Mouse (Mus musculus): Measurements from ENCODE around the gene Zfp91.

Zfp91 gene

DNA sequence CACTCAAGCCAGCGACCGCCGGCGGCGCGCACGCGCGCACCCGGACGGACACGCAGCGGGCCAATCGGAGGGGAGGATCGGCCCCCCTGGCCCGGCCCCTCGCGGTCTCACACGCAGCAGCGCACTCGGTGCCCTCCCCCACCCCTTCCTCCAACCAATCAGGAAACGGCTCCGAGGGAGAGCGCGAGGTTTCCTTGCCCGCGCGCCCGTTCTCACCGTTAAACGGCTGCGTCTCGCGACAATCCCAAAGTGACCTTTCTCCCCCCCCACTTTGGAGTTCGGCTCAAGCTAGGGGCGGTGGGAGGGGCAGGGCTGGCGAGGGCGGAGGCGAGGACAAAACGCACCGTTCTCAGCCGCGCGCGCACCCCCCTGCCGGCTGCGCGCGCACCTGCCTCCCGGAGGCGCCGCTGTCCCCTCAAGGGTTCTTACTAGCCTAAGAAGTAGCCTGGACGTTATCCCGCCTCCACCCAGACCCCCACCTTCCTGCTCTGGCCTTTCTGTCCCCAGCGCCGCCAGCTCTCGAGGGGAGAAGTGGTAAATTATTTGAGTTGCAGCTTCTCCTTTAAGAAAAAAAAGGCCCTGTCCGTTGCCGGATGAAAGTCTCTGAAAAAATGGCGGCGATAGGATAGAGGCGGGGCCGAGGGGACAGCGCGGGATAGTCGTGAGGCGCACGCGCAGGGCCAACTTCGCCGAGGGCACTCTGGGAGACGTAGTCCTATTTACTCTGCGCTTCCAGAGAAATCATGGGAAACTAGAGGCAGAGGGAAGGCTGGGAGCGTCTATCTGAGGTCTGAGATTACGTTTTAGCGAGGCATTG is at the start of gene Zfp91, which contains the start of gene Lpxn:
Gene Zfp91, minus strand, starts transcription at position 616 of the 817 bp plus-strand sequence.
Gene Lpxn, plus strand, starts transcription at position 683 of the 817 bp plus-strand sequence.
- peak; percentile 99 for DNase-seq (ENCODE audit: low read depth, low spot score)

DNA sequence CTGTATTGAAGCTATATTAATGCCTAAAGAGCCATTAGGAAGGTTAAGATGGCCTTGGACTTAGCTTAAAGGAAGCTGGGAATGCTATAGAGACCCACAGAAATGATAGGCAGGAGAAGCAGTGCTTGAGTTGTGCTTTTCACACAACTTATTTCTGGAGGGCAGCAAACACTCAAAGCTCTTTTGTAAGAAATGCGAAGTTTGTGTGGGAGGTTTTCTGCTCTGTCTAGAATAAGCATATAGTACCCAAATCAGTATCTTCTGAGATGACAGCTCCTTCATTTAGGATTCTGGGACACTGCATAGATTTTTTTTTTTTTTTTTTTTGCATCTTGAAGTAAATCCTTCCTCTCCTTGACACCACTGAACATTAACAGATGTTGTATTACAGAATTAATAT is 42.6 kb upstream of the Zfp91 start:
- DNase-seq (ENCODE audit: low read depth, low spot score) = no peak

DNA sequence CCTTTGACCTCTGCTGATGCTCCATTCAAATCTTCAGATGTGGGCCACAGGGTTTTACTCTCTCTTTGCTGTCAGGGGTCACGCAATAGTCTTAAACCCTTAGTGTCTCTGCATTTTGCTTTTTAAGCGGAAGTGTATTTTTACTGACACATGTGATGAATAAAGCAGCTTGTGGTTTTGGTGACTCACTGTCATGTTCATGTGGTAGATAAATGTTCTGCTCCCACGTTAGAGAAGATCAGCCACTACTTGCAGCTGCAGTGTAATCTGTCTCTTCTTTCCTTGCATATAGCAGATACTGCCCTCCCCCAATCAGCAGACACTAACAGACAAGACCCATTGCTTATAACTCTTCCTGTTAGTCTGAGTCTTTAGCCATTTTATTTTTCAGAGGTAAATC is 37.7 kb upstream of the Zfp91 start:
- DNase-seq (ENCODE audit: low read depth, low spot score) = peak; percentile 89

DNA sequence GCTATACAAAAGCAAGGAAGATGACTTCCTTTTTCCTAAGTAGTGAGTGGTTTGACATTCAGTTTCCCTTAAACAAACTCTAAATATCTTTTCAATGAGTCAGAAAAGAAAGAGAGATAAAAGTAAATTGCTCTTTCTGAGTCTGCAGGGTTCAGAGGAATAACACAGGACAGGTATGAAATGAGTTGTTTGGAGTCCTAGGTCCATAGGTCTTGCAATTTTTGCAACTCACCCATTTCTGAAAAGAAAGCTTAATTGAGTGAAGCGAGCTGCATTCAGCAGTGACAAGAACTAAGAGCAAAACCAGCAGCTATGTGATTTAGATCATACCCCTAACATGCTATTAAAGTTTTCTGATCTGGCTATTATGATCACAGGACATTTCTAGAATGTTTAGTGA is 35.6 kb upstream of the Zfp91 start:
- no peak for DNase-seq (ENCODE audit: low read depth, low spot score)

DNA sequence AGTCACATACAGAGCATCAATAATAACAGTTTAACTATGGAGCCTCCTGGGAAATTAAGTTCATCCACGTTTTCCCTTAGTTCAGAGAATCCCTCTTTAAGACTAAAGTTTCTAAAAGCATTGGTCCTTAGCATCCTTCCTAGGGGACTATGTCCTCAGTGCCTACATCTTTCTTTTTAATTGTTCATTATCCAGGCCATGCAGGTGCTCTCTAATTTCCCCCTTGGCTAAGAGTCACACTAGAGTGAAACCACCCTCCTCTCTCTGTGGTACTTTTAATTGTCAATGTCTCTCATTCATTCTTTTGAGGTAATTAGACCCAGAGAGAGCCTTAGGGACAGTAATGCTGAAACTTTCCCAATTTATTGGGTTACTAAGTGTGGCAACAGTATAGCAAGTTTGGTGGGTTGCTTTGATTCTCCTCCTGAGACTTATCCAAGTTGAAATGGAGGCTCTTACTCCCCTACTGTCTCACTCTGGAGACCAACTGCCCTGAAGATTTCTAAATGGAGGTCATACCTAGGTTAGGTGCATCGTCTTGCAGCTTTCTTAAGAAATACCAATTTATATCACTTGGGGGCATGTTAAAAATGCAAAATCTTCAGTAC is 35.0 kb upstream of the Zfp91 start:
- no peak for DNase-seq (ENCODE audit: low read depth, low spot score)

DNA sequence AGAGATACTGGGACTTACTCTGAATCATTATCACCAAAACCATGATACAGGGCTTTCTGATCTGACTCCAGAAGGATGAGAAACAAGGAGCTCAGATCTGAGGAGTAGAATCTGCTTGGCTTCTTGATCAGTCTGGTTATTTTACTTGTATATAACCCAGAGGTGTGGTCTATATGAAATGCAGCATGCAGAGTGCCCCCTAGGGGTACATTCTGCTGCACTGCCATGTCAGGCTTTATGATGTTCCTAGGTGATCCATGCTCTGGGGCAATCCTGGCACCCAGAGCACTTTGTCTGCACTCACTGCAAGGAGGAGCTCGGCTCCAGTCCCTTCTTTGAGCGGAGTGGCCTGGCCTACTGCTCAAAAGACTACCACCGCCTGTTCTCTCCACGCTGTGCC is 28.6 kb upstream of the Zfp91 start:
- peak; percentile 31 for DNase-seq (ENCODE audit: low read depth, low spot score)

DNA sequence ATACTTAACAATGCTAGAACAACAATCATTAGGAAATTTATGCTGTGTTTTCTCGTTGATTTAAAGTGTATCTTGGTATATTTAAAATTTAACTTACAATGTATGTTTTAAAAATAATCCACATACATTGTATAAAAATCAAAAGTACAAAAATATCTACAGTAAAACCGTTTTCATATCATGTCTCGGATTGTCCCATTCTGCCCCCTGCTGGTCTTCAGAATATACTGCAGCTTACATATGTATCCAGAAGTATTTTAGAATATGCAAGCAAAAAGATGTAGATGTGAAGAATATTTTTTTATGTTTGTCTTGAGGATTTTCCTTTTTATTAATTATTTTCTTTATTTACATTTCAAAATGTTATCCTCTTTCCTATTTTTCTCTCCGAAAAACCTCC is 24.5 kb upstream of the Zfp91 start:
- peak; percentile 61 for DNase-seq (ENCODE audit: low read depth, low spot score)

DNA sequence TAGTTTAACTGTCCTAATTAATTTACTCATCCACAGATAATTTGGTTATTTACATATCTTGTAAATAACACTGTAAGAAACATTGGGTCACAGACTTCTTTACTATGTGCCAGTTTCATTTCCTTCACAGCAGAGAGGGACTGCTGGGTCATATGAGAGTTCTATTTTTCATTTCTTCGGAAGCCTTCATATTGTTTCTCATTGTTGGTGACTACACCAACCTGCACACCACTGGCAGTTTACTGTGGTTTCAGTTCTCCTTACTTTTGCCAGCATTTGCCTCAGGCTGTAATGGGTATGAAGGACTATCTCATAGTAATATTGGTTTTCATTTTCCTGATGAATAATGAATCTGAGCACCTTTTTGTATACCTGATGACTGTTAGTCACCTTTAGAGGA is 22.6 kb upstream of the Zfp91 start:
- DNase-seq (ENCODE audit: low read depth, low spot score) = no peak

DNA sequence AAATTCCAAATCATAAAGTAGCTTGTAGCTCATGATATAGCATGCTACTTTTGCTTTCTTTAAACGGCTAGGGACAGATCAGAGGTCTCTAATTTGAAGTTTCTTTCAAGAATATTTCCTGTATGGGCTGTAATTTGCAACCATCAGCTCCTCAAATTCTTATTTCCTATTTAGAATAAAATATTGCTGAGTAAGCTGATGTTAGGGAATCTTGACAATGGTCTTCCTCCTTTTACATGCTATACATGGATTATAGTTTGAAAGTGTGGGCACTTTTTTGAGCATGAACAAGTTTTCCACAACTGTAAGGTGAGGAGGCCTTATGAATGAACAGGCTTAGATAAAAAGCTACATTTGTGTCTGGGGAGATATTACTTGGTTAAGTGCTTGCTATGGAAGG is 18.0 kb upstream of the Zfp91 start:
- DNase-seq (ENCODE audit: low read depth, low spot score) = no peak

DNA sequence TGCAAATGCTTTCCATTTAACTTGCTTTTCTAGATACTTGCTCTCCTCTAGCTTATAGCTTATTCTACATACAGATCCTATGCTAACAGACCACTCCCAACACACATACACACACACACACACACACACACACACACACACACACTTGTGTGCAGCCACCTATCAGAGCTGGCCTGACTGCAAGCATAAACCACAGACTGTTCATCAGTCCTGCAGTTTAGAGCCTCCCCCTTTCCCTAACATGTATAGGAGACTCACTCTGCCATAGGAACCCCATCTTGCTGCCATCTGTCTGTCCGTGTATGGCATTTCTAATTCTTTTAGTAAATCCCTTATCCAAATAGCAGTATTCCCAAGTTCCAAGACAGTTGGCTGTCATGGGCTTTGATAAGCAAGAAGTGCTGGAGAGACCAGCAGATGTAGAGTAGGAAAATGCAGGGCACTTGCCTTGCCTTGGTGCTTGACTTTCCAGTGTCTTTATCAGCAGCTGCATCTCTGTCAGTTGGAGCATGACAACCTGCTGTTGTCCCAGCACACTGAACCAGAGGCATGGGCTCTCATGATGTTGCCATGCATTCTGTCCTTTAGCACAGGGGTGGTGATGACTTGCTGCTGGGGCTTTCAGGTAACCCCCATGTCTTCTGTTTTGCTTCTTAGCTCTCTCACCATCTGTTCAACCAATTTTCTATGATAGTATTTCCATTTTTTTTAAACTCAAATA is 16.9 kb upstream of the Zfp91 start:
- no peak for DNase-seq (ENCODE audit: low read depth, low spot score)

DNA sequence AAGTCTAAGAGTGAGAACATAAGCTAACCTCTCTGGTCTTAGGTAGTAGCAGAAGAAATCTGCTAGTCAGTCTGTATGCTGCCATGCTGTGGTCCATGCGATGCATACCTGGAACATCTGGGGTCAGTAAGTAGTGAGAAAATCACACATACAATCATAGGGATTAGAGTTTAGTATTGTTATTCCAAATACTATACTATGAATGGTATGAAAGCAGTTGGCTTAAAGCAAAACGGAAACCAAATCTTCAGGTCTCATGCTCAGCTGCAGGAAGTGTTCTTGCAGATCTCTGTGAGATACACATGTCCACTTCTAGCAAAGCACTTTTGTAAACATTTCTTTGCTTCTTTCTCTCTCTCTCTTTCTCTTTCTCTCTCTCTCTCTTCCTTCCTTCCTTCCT is 10.3 kb upstream of the Zfp91 start:
- peak; percentile 66 for DNase-seq (ENCODE audit: low read depth, low spot score)

DNA sequence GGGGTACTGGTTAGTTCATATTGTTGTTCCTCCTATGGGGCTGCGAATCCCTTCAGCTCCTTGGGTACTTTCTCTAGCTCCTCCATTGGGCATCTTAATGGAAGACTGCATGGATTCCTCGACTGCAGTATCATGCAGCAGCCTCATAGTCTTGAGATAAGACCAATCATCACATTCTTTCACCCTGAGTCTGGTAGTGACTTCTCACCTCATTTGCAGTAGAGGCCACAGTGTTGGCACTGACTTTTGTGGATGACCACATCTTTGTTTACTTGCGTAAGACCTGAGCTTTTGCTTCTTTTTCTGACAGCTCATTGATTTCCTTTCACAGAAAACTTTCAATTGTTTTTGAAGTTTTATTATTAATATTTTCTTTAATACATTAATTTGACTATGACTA is 9.8 kb upstream of the Zfp91 start:
- DNase-seq (ENCODE audit: low read depth, low spot score) = peak; percentile 50

DNA sequence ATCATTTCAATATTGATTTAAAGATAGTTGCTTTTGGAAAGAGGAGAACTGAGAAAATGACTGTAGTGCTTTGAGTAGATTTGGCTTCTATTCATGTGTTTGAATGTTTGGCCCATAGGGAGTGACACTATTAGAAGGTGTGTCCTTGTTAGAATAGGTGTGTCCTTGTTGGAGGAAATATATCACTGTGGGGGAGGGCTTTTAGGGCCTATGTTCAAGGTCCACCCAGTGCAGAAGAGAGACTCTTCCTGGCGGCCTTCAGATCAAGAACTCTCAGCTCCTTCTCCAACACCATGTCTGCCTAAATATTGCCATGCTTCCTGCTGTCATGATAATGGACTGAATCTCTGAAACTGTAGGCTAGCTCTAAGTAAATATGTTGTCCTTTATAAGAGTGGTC is 8.3 kb upstream of the Zfp91 start:
- DNase-seq (ENCODE audit: low read depth, low spot score) = no peak

DNA sequence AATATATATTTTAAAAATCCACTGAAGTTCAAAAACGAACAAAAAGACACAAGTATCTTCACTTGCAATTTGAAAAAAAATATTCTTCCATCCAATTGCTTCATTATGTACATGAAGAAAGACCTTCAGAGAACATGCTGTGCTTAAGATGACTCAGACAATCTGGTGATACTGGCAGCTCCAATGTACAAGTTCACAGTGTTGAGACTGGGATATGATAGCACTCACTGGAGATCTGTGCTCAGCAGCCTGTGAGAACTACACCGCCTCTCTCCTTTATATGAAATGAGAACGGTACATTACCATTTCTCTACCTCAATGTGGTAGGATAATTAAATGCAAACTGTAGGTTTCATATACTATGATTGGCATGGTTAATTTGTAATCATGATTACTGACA is 6.9 kb upstream of the Zfp91 start:
- no peak for DNase-seq (ENCODE audit: low read depth, low spot score)

DNA sequence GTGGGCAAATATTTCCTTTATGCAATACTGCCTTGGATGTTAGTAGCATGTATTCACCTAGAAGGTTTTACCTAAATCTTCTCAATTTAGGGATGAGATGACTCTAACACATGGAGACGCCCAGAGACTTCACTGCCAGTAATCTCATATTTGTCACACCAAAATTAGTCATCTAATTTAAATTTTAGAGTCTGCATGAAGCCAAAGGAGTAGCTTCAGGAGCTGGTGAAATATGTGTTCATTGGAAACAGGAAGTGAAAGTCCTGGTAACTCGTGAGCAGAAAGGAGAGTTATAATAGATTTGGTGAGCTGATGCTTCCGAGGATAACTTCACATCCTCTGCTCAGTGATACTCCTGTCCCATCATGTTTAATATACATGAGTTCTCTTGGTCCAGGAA is 5.1 kb upstream of the Zfp91 start:
- DNase-seq (ENCODE audit: low read depth, low spot score) = peak; percentile 49

DNA sequence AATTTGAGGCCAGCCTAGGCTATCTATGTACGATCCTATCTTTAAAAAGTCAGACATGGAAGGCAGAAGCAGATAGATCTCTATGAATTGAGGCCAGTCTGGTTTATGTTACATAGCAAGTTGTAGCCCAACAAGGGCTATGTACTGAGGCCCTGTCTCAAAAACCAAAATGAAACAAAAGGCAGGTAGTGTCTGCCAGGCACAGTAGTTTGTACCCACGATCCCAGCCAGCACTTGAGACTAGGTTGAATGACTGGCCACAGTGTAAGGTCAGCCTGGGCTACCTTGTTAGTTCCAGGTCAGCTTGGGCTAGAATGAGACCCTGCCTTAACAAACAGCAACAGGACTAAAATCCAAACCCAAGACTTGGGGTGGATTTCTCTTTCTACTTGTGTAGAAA is 4.7 kb upstream of the Zfp91 start:
- peak; percentile 13 for DNase-seq (ENCODE audit: low read depth, low spot score)

DNA sequence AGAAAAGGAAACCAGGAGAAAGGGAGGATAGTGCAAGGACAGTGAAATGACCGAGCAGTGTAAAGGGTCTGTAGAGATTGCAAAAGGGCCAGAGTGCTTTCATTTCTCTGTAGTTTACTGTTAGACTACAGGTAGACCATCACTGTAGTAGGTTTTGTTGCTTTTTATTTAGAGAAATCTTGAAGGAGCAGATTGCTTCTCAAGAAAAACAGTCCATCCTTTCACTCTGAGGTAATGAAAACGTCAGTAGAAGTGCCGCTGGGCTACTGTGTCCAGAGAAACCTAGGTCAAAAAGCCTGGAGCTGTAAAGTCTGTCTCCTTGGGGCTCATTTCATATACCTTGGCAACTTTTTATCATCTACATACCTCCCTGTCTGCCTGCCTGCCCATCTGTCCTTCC is 3.2 kb upstream of the Zfp91 start:
- DNase-seq (ENCODE audit: low read depth, low spot score) = no peak

DNA sequence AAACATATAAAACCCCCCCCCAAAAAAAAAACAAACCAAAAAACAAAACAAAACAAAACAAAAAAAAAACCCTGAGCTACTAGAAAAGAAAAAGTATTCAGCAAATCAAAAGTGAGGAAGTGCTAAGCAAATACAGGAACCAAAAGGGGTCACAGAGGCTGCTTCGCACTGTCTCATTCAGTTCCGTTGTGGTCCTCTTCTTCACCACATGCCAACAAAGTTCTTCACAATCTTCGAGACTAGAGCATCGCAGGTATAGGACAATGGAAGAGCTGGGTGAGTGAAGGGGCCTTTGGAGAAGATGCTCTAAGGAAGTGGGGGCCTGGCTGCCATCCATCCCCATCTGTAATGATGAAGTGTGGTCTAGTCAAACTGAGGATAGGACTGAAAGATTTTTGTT is 2.5 kb upstream of the Zfp91 start:
- peak; percentile 78 for DNase-seq (ENCODE audit: low read depth, low spot score)

DNA sequence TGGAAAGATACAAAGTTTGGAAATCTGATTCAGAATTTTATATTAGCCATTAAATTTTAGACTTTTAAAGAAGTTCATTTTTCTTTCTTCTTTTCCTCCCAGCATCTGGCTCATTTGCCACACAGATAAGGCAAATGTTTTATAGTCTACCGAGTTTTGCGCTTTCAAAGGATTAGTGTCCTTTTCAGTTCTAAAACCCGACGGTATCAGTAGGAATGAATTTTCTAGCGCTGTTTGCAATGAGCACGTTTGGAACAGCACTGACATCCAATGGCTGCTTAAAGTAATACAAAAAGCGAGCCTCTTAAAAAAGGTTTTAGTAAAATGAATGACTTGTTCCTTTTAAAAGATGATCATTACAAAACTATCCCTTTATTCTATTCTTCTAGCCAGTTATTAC is 1.1 kb upstream of the Zfp91 start:
- DNase-seq (ENCODE audit: low read depth, low spot score) = peak; percentile 68

DNA sequence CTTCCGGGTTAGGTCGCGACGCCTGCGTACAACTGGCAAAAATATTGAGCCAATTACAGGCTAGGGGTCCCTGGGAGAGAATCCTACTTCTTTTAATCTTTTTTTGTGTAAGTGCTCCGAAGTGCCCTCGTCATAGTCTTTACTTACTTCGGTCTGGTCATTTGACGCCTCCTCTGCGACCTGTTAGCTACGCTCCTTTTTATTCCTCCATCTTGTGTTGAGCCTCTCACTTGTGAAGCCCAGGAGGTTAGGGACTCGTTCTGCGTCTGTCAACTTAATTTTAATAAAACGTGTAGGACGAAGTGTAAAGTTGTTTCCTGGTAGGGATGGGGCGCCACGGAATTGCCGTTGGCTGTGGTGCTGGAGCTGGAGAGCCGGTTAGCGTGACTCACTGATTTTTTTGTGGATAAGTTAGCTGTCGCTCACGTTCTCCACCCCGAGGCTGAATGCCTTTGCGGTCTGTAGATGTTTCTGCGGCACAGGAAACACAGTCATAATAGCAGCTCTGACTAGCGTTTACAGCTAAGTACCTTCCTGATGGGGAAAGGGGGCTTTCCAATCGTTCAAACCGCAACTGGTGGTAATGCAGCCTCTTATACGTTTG is 504 bp upstream of the Zfp91 start:
- DNase-seq (ENCODE audit: low read depth, low spot score) = peak; percentile 96

DNA sequence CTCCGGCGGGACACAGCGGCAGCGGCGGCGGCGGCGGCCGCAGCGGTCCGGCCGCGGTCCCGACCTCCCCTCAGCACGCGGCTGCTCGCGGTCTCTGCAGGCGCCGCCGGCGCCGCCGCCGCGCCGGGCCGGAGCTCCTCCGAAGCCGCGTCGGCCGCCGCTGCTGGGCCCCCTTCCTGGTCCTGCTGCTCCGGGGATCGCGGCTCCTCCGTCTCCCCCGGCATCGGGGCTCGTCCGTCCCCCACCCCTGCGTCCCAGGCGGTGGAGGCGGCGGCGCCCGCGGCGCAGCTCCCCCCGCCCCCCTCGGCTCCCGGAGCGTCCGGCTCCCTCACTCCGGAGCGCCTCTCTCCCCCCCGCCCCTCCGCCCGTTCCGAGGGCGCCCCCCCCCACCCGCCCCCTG is 816 bp downstream of the Zfp91 start:
- no peak for DNase-seq (ENCODE audit: low read depth, low spot score)

Measured in CD4-positive helper T cell, adult 2 months (primary cell).